Mouse (Mus musculus) liver (tissue): Measurements from ENCODE around the gene Zfp53.

Experiments used
- DNase-seq: peaks from one replicate; pipeline ENCODE4 v3.0.0-alpha.2; 2020; ENCODE audit warnings: mixed read lengths

Zfp53 gene

GRCm38 (mm10) chr17:21530645-21531330, 42.0 kb downstream of the Zfp53 start:
- DNase-seq, result no peak

- no peak for DNase-seq
These were observed 42.8 kb downstream of the Zfp53 start for GRCm38 (mm10) chr17:21531621-21532020.

- peak; percentile 54 for DNase-seq
These were observed 43.5 kb downstream of the Zfp53 start for GRCm38 (mm10) chr17:21532101-21532951.

GRCm38 (mm10) chr17:21533961-21534360, 45.2 kb downstream of the Zfp53 start:
- no peak for DNase-seq

- DNase-seq, result no peak
These were observed 45.8 kb downstream of the Zfp53 start for GRCm38 (mm10) chr17:21534460-21535095.

- peak; percentile 65 for DNase-seq
These were observed 46.6 kb downstream of the Zfp53 start, which contains the start of gene Zfp52 for GRCm38 (mm10) chr17:21535096-21536001. TSS of gene Zfp52 (plus strand) at chr17:21535539.

GRCm38 (mm10) chr17:21536096-21536495, 47.3 kb downstream of the Zfp53 start:
- no peak for DNase-seq

- DNase-seq, result no peak
These were observed 47.9 kb downstream of the Zfp53 start for GRCm38 (mm10) chr17:21536676-21537075.

- DNase-seq, result no peak
These were observed 69.0 kb downstream of the Zfp53 start for GRCm38 (mm10) chr17:21557831-21558230.
